Mouse (Mus musculus) layer of hippocampus, adult 2 months (tissue): Measurements from ENCODE around the gene Krt10. TPM values are rescaled to one million over a fixed set of nuclear protein-coding genes. Genes with fewer than 3 reads are reported as not detected.

ENCODE experiments used
- DNase-seq, 2 experiments: peaks; one replicate each; pipeline ENCODE4 v3.0.0; 2022; ENCODE audit warnings: low spot score in 2 of 2
- H3K27ac ChIP-seq: fragments of 200-600 bp; 2 replicates; pipeline ENCODE4 v1.8.1; 2022
- H3K4me3 ChIP-seq: fragments of 200-600 bp; 2 replicates; pipeline ENCODE4 v1.8.1; 2022; ENCODE audit warnings: mild to moderate bottlenecking
- CTCF ChIP-seq: fragments of 200-600 bp; conservative IDR thresholded peaks from 2 replicates; pipeline ENCODE4 v1.8.1; 2022; ENCODE audit warnings: antibody characterized with exemption, mild to moderate bottlenecking, moderate library complexity
- long read RNA-seq, 2 experiments: library from polyadenylated mRNA; stranded (forward); transcript quantifications; one replicate each; pipeline ENCODE4 v2.0.0; 2021; ENCODE audit warnings: borderline mapping rate in 2 of 2
- total RNA-seq, 2 experiments: library from RNA; stranded (reverse); gene quantifications; 2 replicates each; pipeline ENCODE4 v1.2.3; 2021

Gene Krt10
- 10 to 100 TPM; 14.8 to 16.4 TPM for total RNA-seq
- long read RNA-seq, experiment 1, partial matches to known transcripts: 14 of 17 reads
- long read RNA-seq, experiment 1, other reads (novel, unspliced or antisense): 1 of 17 reads
- long read RNA-seq, experiment 2, partial matches to known transcripts: 21 of 21 reads
- long read RNA-seq, experiment 2, other reads (novel, unspliced or antisense): 0 of 21 reads

- Histone ChIP-seq H3K27ac (no peak within 1 kb of the TSS), H3K4me3 (no peak within 1 kb of the TSS)
- TF ChIP-seq CTCF: no peak
- DNase-seq: no peak
Measured at GRCm38 (mm10) chr11:99389264-99389663, at the start of gene Krt10. Krt10 (minus strand) TSS chr11:99389364.

GRCm38 (mm10) chr11:99437972-99438371 is 48.8 kb upstream of the Krt10 start, which contains the start of gene Krt20:
Krt20 (minus strand) TSS chr11:99438150.
- no peak for DNase-seq
- no peak within 1 kb of the TSS for H3K27ac ChIP-seq
- no peak for TF ChIP-seq CTCF
- no peak within 1 kb of the TSS for H3K4me3 ChIP-seq

- no peak overlapping the region for H3K27ac ChIP-seq
- no peak for TF ChIP-seq CTCF
- no peak overlapping the region for H3K4me3 ChIP-seq
- no peak for DNase-seq
Measured at GRCm38 (mm10) chr11:99436625-99437024, 47.5 kb upstream of the Krt10 start.

DNA sequence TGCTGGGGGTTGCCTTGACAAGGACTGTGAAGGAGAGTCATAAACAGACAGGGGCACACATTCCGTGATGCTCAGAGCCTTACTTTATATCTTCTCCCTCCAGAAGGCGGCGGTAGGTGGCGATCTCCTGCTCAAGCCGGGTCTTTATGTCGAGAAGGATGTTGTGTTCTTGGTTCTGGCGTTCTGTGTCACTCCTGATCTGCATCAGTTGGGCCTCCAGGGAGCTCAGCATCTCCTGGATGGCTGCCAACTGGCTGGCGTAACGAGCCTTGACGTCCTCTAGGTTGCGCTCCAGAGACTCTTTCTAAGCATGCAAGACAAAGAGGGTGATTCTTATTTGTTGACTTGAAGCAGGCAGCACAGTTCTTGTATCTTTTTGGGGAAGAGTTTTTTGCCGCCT is 41.5 kb upstream of the Krt10 start:
- no peak overlapping the region for H3K4me3 ChIP-seq
- DNase-seq: no peak
- no peak overlapping the region for H3K27ac ChIP-seq
- TF ChIP-seq CTCF: peak; percentile 37

DNA sequence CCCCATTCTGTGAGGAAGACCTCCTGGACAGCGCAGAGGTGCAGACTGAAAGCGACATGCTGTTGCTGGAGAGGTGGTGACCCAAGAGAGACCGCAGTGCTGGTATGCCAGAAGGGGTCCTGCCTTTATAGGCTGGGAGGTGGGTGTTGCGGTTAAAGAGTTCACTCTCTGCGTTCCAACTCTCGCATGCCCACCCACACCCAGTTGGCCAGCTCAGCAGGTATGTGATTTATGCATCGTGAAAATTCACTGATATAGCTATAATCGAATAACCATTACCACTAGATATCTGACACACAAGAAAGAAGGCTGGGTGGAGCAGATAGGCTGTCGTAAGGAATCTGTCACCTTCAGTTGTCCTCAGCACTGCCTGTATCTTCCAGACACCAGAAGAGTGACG is 33.0 kb upstream of the Krt10 start, which contains the start of gene Krt12:
Gene Krt12, minus strand, starts transcription at position 101 of the 400 bp plus-strand sequence.
- H3K27ac ChIP-seq: no peak within 1 kb of the TSS
- TF ChIP-seq CTCF: no peak
- H3K4me3 ChIP-seq: no peak within 1 kb of the TSS
- no peak for DNase-seq

- DNase-seq: peak in 1 of 2 experiments; percentile 18
- TF ChIP-seq CTCF: no peak
- no peak overlapping the region for H3K27ac ChIP-seq
- no peak overlapping the region for H3K4me3 ChIP-seq
Measured at GRCm38 (mm10) chr11:99420586-99420985, 31.4 kb upstream of the Krt10 start.

- no peak for DNase-seq
- Histone ChIP-seq H3K27ac (peak overlapping the region; percentile 72), H3K4me3 (peak overlapping the region; percentile 5; the same call in 1 of the 2 replicates)
- TF ChIP-seq CTCF: no peak
Measured at GRCm38 (mm10) chr11:99417819-99418218, 28.7 kb upstream of the Krt10 start.

- DNase-seq: peak; percentile 41 to 61
- no peak for TF ChIP-seq CTCF
- H3K27ac ChIP-seq: peak overlapping the region; percentile 72
- peak overlapping the region; percentile 20; the same call in 1 of the 2 replicates for H3K4me3 ChIP-seq
Measured at GRCm38 (mm10) chr11:99416902-99417301, 27.7 kb upstream of the Krt10 start.

GRCm38 (mm10) chr11:99414463-99415147 is 25.4 kb upstream of the Krt10 start:
- DNase-seq: no peak
- no peak overlapping the region for H3K27ac ChIP-seq
- TF ChIP-seq CTCF: no peak
- H3K4me3 ChIP-seq: no peak overlapping the region

GRCm38 (mm10) chr11:99413247-99413646 is 24.1 kb upstream of the Krt10 start:
- peak; percentile 93 for TF ChIP-seq CTCF
- no peak overlapping the region for H3K27ac ChIP-seq
- peak; percentile 32 to 58 for DNase-seq

DNA sequence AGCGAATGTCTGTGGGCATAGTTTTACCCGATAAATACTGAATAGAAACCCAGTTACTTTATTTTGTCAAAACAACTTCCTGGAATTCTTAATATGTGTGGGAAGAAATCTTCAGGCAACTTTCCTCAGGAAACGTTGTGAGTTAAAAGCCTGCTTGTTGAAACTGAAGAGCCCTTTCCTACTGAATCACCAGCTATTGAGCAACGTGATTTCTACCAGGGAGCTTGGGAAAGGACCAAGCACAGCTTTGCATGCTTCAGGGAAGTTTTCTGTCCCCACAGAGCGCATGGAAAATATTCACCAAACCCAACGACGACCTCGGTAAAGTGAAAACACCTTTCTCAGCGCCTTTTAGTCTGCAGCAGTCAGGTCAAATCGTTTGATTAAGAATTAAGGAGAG is 17.0 kb upstream of the Krt10 start:
- DNase-seq: no peak
- no peak for TF ChIP-seq CTCF
- no peak overlapping the region for H3K4me3 ChIP-seq
- H3K27ac ChIP-seq: no peak overlapping the region

More at GRCm38 (mm10) chr11:99413247-99413646, 24.1 kb upstream of the Krt10 start:
- H3K4me3 ChIP-seq: no peak overlapping the region

DNA sequence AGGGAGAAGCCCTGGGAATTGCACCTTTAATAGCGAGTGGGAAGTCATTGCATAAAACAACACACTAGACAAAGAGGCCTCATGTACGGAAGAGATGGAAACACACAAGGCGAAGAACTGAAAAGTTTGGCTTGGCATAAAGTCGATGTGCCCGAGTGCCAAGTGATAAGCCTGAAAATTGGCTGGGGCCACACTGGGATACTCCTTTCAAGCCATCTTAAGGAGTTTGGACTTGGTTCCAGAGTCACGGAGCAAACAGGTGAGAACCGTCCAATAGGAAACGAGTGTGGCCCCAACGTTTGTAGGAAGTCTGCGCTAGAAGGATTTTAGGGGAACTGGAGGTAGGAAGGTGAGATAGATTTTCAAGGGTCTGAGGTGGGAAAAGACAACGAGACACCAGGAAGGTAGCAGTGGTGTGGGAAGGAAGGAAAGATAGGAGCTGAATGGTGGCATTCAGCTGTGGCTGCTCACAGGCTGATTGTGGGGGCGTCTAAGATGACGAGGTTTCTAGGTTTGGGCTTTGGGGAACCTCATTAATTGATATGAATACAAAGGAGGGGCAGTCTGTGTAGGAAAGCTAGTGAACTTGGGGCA is 10.9 kb upstream of the Krt10 start:
- H3K4me3 ChIP-seq: no peak overlapping the region
- no peak for TF ChIP-seq CTCF
- H3K27ac ChIP-seq: no peak overlapping the region
- DNase-seq: no peak

DNA sequence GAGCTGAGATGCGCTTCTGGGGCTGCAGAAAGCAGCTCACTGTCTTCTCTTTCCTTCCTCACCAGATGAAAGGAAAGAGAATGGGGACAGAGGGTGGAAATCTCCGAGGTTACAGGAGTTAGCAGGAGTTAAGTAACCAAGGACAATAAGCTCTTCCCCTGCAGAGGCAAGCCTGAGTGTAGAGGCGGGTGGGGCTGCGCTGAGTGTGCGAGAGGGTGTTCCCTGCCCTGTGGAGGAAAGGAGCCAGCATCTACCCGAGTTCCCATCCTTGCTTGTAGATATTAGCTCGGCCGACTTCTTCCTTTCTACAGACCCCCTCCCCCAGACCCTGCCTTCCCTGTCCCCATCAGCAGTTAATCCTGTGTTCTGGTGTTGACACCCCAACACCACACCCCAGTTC is 9.7 kb upstream of the Krt10 start:
- H3K4me3 ChIP-seq: no peak overlapping the region
- no peak overlapping the region for H3K27ac ChIP-seq
- DNase-seq: no peak
- no peak for TF ChIP-seq CTCF

DNA sequence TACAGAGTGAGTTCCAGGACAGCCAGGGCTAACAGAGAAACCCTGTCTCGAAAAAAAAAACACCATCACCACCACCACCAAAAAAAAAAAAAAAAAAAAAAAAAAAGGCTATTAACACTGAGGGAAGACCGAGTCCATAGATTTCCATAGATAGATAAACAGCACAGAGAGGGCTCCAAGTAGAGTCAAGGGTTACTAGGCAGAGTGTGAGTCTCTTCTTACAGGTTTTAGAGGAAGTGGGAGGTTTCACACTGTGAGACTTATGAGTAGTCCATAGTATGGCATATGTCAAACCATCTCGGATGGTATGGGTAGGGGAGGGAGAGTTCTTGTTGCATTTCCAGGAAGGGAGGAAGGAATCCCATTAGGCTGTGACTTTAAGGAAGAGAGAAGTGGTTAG is 8.9 kb upstream of the Krt10 start:
- H3K27ac ChIP-seq: no peak overlapping the region
- H3K4me3 ChIP-seq: no peak overlapping the region
- DNase-seq: no peak
- no peak for TF ChIP-seq CTCF
